Mouse (Mus musculus) monocyte, adult 2 months (primary cell): Measurements from ENCODE around the gene Cers5.

Source experiments
- DNase-seq, 2 experiments: peaks; one replicate each; pipeline ENCODE4 v3.0.0; 2022; ENCODE audit warnings: low spot score in 2 of 2, low read depth in 1 of 2

Gene Cers5

DNA sequence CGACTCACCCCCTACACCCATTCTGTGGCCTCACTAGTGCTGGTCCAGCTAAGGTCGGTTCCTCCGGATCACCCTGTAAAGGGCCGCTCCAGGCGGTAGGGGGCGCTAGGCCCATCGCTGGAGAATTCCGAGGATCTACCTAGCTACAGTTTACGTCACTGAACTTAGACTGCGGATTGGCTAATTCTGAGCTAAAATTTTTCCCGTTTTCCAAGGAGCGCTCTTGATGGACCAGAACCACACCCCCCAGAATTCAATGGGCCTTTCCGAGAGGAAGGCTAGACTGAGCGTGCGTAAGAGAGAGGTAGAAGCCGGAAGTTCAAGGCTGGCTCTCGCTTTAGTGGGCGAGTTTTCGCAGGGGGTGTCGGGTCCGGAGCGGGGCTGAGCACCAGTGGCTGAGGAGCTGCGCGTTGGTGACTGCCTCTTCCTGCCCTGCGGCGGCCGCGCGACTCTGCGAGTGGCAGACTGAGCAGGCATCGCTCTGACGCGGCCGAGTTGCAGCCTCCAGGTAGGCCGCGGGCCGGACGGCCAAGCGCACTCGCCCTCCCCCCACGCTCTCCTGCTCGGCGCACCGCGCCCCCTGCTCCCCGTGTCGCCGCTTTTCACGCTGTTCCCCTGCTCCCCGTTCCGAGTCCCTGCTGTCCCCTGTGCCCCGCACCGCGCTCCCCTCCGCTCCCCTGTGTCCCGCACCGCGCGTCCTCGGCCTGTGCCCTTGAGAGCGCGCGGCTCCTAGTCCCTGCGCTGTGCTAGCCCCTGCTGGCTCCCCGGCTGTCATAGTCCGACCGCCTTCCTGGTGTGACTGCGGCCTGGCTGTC, 47.1 kb downstream of the Cers5 start, which contains the start of gene Cox14:
Cox14 (plus strand) TSS at position 278 of the 815 bp plus-strand sequence.
- peak; percentile 91 to 94 for DNase-seq

GRCm38 (mm10) chr15:99724292-99725021, 48.2 kb downstream of the Cers5 start:
- DNase-seq, result no peak

GRCm38 (mm10) chr15:99723515-99724291, 49.0 kb downstream of the Cers5 start:
- DNase-seq, result peak in 1 of 2 experiments; percentile 23

DNA sequence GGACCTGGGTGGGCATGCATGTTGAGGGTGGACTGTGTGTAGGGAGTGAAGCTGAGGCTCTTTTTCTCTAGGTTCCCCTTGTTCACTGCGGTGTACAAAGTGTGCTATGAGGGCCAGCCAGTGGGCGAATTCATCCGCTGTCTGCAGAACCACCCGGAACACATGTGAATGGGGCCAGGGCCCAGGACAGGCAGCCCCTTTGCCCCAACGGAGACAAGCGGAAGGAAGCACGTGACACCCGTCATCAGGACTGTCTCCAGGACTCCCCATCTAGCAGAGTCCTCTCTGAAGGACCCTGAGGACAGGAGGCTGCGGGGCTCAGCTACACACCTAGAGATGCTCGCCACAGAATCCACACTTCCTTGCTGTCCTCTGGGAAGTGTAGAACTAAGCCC, 49.6 kb downstream of the Cers5 start:
- DNase-seq, result no peak

- DNase-seq, result no peak
These were observed 50.6 kb downstream of the Cers5 start for GRCm38 (mm10) chr15:99721921-99722743.

- no peak for DNase-seq
These were observed 52.8 kb downstream of the Cers5 start for GRCm38 (mm10) chr15:99719865-99720264.

- no peak for DNase-seq
These were observed 54.1 kb downstream of the Cers5 start for GRCm38 (mm10) chr15:99718461-99719021.

GRCm38 (mm10) chr15:99717386-99718334, 55.0 kb downstream of the Cers5 start, which contains the start of gene Gpd1:
Gene Gpd1, plus strand, starts transcription at chr15:99717515.
- DNase-seq, result no peak

DNA sequence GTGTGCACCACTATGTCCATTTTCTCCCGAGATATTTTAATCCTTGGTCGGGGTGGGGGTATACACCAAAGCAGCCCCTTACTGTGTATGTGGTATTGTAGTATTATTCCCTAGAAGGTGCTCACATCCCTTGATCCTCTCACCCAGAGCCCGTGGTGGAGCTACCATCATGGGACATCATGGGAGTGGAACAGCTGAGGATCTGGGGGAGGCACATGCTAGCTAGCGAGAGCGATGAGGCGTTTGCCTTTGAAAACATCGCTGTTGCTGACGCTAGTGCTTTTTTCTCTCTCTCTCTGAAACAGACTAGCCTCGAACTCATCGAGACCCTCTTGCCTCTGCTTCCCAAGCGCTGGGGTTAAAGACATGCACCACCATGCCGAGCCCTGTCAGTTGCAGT, 55.9 kb downstream of the Cers5 start:
- no peak for DNase-seq

DNA sequence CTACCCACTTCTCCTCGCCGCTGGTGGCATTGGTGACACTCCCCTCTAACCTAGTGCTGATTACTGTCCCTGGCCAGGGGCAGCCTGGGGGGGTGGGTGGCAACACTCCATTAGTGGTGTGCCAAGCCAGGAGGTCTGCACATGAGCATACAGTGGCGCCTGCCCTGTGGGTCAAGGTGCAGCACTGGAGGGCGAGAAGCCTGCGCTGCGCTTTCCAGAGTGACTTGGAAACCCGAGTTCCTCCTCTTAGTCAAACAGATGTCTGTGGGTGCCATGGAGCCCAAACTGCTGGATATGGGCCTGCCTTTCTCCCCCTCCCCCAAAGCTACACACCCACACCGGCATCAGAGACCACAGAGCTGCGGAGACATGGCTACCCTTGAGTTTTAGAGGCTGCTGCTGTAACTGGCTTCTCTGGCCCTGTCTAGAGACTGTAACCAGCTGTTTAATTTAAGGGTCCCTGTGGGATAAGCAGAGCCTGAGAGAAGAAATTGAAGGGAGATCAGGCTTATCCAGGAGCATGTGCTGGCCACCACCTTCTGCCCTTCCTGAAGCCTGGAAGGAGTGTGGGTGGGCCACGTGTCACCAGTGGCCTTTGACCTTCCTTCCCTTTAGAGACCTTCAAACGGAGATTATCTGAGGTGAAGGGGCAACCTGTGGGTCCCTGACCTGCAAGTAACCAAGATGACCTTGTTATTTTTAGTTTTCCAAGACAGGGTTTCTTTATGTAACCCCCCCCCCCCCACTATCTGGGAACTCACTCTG, 56.5 kb downstream of the Cers5 start:
- no peak for DNase-seq

DNA sequence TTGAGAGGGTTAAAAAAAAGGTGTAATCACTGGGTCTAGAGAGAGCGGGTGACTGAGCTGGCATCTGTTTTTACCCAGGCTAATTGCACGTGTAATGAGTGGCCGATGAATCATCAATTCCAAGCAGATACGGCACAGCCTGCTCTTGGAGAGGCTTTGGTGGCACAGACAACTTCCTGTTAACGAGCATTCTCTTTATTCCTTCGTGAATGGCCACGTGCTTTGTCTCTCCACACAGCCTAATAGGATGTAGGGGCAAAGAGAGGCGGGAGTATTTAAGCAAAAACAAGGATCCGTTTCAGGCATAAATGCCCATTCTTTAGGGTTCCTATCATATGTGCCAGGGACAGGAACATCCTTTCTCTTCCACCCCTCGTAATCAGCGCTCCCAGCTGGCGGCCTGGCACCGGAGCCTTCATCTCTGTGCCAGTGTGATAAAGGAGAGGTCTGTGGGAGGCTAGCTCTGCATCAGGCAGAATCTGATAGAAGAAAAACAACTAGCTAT, 57.3 kb downstream of the Cers5 start:
- no peak for DNase-seq

DNA sequence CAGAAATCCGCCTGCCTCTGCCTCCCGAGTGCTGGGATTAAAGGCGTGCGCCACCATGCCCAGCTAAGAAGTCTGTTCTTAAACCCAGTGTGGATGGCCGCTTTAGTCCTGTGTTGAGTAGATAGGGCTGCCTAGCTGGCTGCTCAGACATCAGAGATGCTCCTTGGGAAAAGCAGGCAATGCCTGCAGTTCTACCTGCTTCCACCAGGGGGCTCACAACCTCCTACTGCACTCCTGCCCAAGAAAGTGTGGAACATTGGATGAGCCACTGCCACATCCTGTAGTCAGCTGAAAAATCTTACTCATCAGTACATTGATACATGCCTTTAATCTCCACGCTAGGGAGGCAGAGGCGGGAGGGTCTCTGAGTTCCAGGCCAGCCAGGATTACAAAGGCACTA, 57.8 kb downstream of the Cers5 start:
- DNase-seq, result peak in 1 of 2 experiments; percentile 39

GRCm38 (mm10) chr15:99714206-99714605, 58.5 kb downstream of the Cers5 start:
- DNase-seq, result no peak

DNA sequence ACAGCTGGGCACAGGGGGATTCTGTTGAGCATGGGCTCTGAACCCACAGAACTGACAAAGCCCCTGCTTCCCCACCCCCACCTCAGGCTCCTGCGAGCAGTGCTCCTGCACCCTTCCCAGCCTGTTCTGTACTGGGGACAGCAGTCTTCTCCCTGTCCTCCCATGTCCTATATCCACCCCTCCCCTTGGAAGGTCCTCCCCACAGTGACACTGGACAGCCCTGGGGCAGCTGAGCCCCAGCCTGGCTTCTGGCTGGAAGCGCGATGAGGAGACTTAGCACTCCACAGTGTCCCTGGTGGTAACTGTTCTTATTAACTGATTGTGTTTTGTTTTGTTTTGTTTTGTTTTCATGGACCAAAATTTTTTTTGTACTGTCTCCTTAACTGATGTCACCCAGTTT, 59.1 kb downstream of the Cers5 start:
- DNase-seq, result no peak

DNA sequence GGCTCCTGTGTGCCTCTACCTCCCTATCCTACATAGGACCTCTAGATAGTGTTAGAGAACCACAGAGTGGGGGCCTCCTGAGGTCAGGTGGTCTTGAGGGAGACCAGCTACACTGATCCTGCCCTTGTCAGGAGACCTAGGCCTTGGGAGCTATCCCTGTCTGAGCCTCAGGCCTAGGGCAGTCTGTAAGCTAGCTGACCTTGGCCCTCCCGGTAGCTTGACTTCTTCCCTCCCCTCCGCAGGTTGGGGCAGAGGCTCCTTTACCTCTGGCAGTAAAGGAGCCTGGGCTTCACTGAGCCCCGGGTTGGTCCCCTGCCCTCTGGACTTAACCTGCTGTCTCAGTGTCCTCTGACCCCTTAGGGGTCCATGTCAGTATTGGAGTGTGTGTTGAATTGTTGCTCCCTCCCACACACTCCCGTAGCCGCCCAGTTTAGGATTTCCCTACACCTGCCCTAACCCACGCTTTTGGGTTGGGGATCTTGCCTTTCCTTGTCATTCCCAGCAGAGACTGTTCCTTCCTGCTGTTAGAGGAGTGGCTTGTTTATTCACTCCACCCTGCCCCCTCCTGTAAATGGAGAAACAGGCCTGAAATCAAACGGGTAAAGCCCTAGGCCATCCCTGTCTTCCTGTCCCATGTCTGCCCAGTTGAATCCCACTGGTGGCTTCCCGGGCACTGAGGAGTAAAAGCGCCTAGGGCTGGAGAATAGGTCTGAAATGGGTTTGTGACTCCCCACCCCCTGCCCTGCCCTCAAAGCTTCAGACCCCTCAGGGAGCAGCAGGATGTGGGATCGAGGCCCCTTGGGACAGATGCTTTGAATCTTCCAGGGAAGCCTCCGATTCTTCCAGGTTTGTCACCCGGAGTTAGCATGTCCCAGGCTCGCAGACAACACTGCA, 59.8 kb downstream of the Cers5 start:
- DNase-seq, result no peak

DNA sequence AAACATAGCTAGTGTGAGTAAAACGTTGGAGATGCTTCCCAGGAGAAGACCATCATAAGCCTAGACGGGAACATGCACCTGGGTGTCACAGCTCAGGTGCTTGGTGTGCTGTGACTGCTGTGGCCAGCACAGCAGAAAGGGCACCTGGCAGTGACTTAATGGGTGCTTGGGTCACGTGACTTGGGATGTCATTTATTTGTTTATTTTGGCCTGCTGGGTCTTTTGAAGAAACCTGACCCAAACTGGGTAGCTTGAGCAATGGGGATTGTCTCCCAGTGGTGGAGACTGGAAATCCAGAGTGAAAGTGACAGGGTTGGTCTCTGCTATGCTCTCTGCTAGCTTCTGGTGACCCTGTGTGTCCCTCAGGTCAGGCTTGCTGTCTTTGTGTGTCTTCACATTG, 61.2 kb downstream of the Cers5 start:
- DNase-seq, result no peak
